Mouse (Mus musculus) embryonic fibroblast, embryonic 13.5 days (primary cell): Measurements from ENCODE around the gene Dhx40.

Experiments used
- CTCF ChIP-seq: IDR thresholded peaks from 2 replicates; pipeline ENCODE4 v1.5.1; 2011; ENCODE audit warnings: mild to moderate bottlenecking, control low read depth, low read length, moderate library complexity, borderline replicate concordance; ENCODE audit not compliant: insufficient read depth
- POLR2A ChIP-seq: IDR thresholded peaks from 2 replicates; pipeline ENCODE4 v1.6.1; 2011; ENCODE audit warnings: low read depth, mild to moderate bottlenecking, control low read depth, low read length, moderate library complexity

GRCm38 (mm10) chr11:86827476-86828245 is 20.1 kb upstream of the Dhx40 start:
- TF ChIP-seq CTCF (no peak), POLR2A (no peak)
